Mouse (Mus musculus): Measurements from ENCODE around the gene Mcm10. TPM values are rescaled to one million over a fixed set of nuclear protein-coding genes. Genes with fewer than 3 reads are reported as not detected.

Gene Mcm10
- polyA plus RNA-seq, 1 experiment from 2014 or later, result 78.2 TPM

DNA sequence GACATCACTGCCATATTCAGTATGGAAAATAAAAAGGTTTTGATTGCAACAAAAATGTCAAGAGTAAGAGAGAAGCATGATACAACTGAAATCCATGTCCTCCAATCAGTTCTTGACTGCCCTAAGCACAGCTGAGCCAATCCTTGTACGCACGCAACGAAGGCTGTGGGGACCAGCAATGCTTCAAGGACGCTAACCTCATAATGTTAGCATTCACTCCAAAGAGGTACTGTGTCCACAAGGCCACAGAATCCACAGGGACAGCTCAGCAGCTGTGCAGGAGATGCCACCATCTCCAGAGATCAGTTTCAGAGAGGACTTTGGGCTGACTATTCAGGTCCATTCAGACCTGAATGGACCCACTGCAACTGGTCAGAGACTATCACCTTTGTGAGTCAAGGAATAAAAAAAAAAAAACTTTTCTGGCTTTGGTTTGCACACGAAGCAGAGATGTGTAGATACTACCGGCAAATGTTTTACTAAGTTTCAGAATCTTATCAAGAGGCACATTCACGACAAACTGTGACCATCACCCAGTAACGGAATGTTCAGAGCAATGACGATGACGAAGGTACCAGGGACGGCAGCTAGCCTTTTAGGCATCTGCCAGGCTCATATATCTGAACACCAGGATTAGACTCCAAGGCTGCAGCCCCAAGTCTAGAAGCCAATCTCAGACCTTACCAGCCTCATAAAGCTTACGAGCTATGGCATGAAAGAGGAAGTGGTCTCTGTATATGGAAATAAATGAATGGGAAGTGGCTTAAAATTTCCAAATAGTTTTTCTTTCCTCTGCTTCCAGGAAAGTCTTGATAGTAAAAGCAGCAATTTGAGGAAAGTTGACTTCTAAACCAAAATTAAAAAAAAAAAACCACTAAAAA, 27.9 kb upstream of the Mcm10 start:
- no peaks in the 10 kb centered on the region for H3K27me3 ChIP-seq (ENCODE audit: low read depth, poor library complexity, severe bottlenecking)
- no peak overlapping the region for H3K4me3 ChIP-seq
- no peaks in the 10 kb centered on the region for H3K36me3 ChIP-seq
- H3K9me3 ChIP-seq (replicated peaks), result no peaks in the 10 kb centered on the region
- 89% methylated on average over 12 of the region's 12 CpGs for WGBS
- no peak for DNase-seq (ENCODE audit: low spot score)
- no peak overlapping the region for H3K27ac ChIP-seq
- peaks cover 23% of the 10 kb centered on the region for H3K4me1 ChIP-seq

DNA sequence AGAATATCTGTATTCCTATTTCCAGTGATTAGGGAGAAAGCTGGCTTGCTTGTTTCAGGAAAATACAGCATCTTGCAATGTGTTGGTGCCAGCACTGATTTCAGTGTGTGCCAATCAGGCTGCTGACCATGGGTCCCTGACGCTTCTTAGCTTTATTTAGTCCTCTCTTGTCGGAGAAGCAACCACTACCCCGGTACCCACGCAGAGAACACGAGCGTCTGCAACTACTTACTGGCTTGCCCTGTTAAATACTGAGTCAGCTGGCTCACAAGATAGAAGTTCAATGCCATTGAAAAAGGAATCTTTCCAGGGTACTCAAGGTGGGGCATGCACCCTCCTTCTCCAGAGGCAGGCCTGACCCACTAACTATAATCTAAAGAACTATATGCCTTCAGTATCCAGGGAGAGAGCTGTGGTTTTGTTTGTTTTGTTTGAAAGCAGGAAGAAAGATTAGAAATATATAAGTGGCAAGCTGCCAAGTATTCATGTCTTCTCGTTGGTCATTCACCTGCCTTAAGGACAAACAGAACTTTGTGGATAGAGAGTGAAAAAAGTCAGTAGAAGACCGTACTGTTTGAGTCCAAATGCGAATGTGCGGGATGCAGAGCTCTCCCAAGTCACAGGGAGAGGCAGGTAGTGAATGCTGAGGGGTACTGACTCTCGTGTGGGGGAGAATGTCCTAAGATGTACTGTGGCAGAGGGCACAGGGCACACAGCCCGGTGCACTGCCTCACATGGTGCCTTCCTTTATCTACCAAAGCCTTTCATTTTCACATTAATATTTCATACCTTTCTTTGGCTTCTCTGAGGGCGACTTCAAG, 27.0 kb upstream of the Mcm10 start:
- Histone ChIP-seq H3K27ac (no peak overlapping the region), H3K9me3 (replicated peaks) (no peaks in the 10 kb centered on the region), H3K4me3 (no peak overlapping the region), H3K27me3 (ENCODE audit: low read depth, poor library complexity, severe bottlenecking) (no peaks in the 10 kb centered on the region), H3K4me1 (peaks cover 13% of the 10 kb centered on the region), H3K36me3 (no peaks in the 10 kb centered on the region)
- 90% methylated on average over 13 of the region's 13 CpGs for WGBS
- no peak for DNase-seq (ENCODE audit: low spot score)

GRCm38 (mm10) chr2:5038320-5038719, 25.7 kb upstream of the Mcm10 start:
- Histone ChIP-seq H3K36me3 (no peaks in the 10 kb centered on the region), H3K4me1 (peaks cover 1% of the 10 kb centered on the region), H3K4me3 (no peak overlapping the region), H3K9me3 (replicated peaks) (no peaks in the 10 kb centered on the region), H3K27me3 (ENCODE audit: low read depth, poor library complexity, severe bottlenecking) (no peaks in the 10 kb centered on the region), H3K27ac (no peak overlapping the region)
- no peak for DNase-seq (ENCODE audit: low spot score)
- WGBS, result 82% methylated on average over 5 of the region's 5 CpGs

GRCm38 (mm10) chr2:5037390-5037789, 24.8 kb upstream of the Mcm10 start:
- WGBS, result 77% methylated on average over 3 of the region's 3 CpGs
- Histone ChIP-seq H3K27me3 (ENCODE audit: low read depth, poor library complexity, severe bottlenecking) (no peaks in the 10 kb centered on the region), H3K4me3 (no peak overlapping the region), H3K9me3 (replicated peaks) (no peaks in the 10 kb centered on the region), H3K36me3 (no peaks in the 10 kb centered on the region), H3K4me1 (no peaks in the 10 kb centered on the region), H3K27ac (no peak overlapping the region)
- no peak for DNase-seq (ENCODE audit: low spot score)

- no peaks in the 10 kb centered on the region for H3K4me1 ChIP-seq
- H3K4me3 ChIP-seq, result no peak overlapping the region
- no peaks in the 10 kb centered on the region for H3K27me3 ChIP-seq (ENCODE audit: low read depth, poor library complexity, severe bottlenecking)
- no peak overlapping the region for H3K27ac ChIP-seq
- no peaks in the 10 kb centered on the region for H3K36me3 ChIP-seq
- WGBS, result 94% methylated on average over 10 of the region's 10 CpGs
- no peaks in the 10 kb centered on the region for H3K9me3 ChIP-seq (replicated peaks)
- no peak for DNase-seq (ENCODE audit: low spot score)
These were observed 24.0 kb upstream of the Mcm10 start for GRCm38 (mm10) chr2:5036411-5037076.

DNA sequence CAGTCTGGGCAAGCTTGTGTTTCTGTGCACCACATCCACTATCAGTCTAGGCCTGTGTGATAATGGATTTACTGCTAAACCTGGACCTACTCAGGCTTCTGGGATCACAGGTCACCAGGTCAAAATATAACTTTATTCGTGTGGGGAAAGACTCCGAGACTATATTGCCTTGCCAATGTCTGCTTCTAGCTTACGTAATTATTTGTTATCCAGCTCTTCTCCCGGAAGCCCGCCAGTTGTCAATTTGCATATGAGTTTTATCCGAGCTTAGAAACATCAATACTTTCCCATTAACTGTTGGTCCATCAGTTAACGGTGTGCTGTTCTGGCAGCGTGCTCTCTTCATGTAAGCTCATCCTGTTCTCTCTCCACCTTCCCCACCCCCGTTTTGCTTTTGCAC, 22.6 kb upstream of the Mcm10 start:
- 84% methylated on average over 9 of the region's 9 CpGs for WGBS
- no peaks in the 10 kb centered on the region for H3K9me3 ChIP-seq (replicated peaks)
- H3K36me3 ChIP-seq, result no peaks in the 10 kb centered on the region
- H3K4me3 ChIP-seq, result no peak overlapping the region
- DNase-seq (ENCODE audit: low spot score), result no peak
- no peaks in the 10 kb centered on the region for H3K4me1 ChIP-seq
- H3K27me3 ChIP-seq (ENCODE audit: low read depth, poor library complexity, severe bottlenecking), result no peaks in the 10 kb centered on the region
- no peak overlapping the region for H3K27ac ChIP-seq

- Histone ChIP-seq H3K4me1 (no peaks in the 10 kb centered on the region), H3K4me3 (no peak overlapping the region), H3K36me3 (no peaks in the 10 kb centered on the region), H3K9me3 (replicated peaks) (no peaks in the 10 kb centered on the region), H3K27me3 (ENCODE audit: low read depth, poor library complexity, severe bottlenecking) (no peaks in the 10 kb centered on the region), H3K27ac (no peak overlapping the region)
- no peak for DNase-seq (ENCODE audit: low spot score)
- 89% methylated on average over 8 of the region's 8 CpGs for WGBS
These were observed 22.2 kb upstream of the Mcm10 start for GRCm38 (mm10) chr2:5034801-5035200.

DNA sequence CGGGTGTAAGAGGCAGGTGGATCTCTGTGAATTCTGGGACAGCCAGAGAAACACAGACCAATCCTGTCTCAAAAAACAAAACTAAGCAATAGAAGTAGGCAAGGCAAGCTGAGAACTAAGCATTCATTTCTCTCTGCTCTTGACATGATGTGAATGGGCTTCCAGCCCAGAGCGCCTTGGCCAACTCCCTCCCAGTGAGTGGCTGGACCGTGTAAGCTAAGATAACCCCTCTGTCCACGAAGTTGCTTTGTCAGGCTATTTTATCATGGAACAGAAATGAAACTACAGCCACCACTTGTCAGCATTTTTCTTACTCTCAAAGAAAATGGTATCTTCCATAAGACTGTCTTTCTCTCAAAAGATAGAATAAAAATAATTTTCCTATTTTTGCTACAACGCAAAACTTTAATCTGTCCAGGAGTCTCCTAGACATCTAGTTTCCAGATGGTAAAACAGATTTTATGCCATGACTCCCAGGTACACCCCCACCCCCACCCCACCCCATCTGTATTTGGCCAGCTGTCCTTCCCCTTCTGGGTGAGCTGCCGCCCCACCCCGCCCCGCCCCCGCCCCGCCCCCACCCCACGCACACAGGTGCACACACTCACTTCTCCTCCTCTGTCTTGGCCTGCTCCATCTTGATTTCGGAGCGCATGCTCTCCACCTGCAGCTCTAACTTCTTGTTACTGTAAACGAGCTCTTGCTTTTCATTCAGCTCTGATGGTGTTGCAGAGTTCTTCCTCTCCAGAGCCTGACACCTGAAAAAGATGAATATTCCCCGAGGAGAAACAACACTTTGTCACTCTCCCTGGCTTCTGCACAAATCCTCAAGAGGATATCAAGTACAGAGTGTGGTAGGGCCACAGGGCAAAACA, 21.2 kb upstream of the Mcm10 start:
- WGBS, result 70% methylated on average over 15 of the region's 15 CpGs
- Histone ChIP-seq H3K27me3 (ENCODE audit: low read depth, poor library complexity, severe bottlenecking) (no peaks in the 10 kb centered on the region), H3K4me3 (no peak overlapping the region), H3K36me3 (no peaks in the 10 kb centered on the region), H3K9me3 (replicated peaks) (no peaks in the 10 kb centered on the region), H3K27ac (no peak overlapping the region), H3K4me1 (no peaks in the 10 kb centered on the region)
- no peak for DNase-seq (ENCODE audit: low spot score)

DNA sequence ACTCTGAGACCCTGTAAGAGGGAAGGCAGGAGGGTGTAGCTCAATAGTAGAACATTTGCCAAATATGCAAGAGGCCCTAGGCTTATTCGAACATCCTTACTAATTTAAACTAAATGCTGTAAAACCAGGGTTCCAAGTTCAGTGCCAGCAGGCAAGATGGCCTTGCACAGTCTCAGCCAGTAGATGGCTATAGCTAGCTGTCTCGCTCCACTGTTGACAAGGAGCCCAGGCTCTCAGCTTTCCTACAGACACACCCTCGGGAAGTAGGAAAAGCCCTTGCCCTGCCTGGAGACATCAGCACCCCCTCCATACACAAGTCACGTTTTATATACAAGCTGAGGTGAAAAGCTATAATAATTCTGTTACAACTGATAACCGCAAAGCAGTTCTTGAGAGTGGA, 20.1 kb upstream of the Mcm10 start:
- whole genome bisulfite sequencing, result 83% methylated on average over 5 of the region's 5 CpGs
- Histone ChIP-seq H3K4me3 (no peak overlapping the region), H3K9me3 (replicated peaks) (no peaks in the 10 kb centered on the region), H3K36me3 (peaks cover 3% of the 10 kb centered on the region; the same call in 1 of the 2 replicates), H3K27me3 (ENCODE audit: low read depth, poor library complexity, severe bottlenecking) (no peaks in the 10 kb centered on the region), H3K4me1 (no peaks in the 10 kb centered on the region), H3K27ac (no peak overlapping the region)
- DNase-seq (ENCODE audit: low spot score), result no peak

- H3K36me3 ChIP-seq, result peaks cover 3% of the 10 kb centered on the region; the same call in 1 of the 2 replicates
- no peak overlapping the region for H3K27ac ChIP-seq
- H3K4me3 ChIP-seq, result no peak overlapping the region
- H3K4me1 ChIP-seq, result no peaks in the 10 kb centered on the region
- 84% methylated on average over 7 of the region's 7 CpGs for WGBS
- no peak for DNase-seq (ENCODE audit: low spot score)
- no peaks in the 10 kb centered on the region for H3K9me3 ChIP-seq (replicated peaks)
- H3K27me3 ChIP-seq (ENCODE audit: low read depth, poor library complexity, severe bottlenecking), result no peaks in the 10 kb centered on the region
These were observed 18.6 kb upstream of the Mcm10 start for GRCm38 (mm10) chr2:5031215-5031614.

DNA sequence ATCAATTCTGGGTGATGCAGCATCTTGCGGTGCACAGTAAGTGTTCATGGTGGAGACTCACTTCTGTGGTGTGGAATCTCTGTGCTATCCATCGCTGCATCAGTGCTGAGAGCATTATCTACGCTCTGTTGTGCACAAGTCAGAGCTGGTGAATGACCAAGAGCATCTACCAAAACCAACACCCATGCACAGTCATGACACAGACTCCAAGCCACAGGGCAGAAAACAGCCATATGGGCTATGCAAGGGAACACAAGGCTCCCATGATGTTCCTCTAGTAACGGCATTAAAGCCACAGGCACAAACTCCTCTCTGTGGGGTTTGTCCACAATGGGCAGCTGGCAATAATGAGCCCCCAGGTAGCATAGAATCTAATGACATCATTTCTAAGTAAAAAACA, 17.2 kb upstream of the Mcm10 start:
- WGBS, result 96% methylated on average over 4 of the region's 4 CpGs
- H3K4me1 ChIP-seq, result no peaks in the 10 kb centered on the region
- no peak overlapping the region for H3K27ac ChIP-seq
- no peak overlapping the region for H3K4me3 ChIP-seq
- peaks cover 3% of the 10 kb centered on the region; the same call in 1 of the 2 replicates for H3K36me3 ChIP-seq
- H3K9me3 ChIP-seq (replicated peaks), result no peaks in the 10 kb centered on the region
- no peak for DNase-seq (ENCODE audit: low spot score)
- H3K27me3 ChIP-seq (ENCODE audit: low read depth, poor library complexity, severe bottlenecking), result no peaks in the 10 kb centered on the region

DNA sequence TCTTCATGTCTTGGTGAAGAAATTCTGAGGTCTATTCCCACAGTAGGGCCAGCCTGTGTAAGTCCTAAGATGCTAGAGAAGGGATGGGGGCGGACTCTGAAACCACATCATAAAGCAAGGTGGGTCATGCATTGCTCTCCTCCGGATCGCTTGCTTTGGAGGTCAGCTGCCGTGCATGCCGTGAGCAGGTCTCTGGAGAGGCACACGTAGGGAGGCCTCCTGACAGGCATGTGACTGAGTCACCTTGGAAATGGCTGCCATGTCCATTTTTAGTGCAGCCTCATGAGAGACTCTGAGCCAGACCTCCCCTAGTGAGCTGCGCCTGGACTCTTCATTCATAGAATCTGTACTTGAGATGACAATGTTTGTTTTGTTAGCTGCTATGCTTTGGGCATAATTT, 15.5 kb upstream of the Mcm10 start:
- Histone ChIP-seq H3K27ac (no peak overlapping the region), H3K4me3 (no peak overlapping the region), H3K36me3 (peaks cover 3% of the 10 kb centered on the region; the same call in 1 of the 2 replicates), H3K27me3 (ENCODE audit: low read depth, poor library complexity, severe bottlenecking) (no peaks in the 10 kb centered on the region), H3K9me3 (replicated peaks) (no peaks in the 10 kb centered on the region), H3K4me1 (peaks cover 12% of the 10 kb centered on the region)
- WGBS, result 95% methylated on average over 7 of the region's 7 CpGs
- no peak for DNase-seq (ENCODE audit: low spot score)
